Mouse (Mus musculus) intestine, postnatal 0 days (tissue): ENCODE measurements around the gene Map4k1. TPM values are rescaled to one million over a fixed set of nuclear protein-coding genes. Genes with fewer than 3 reads are reported as not detected.

Experiments used
- ATAC-seq: fragments of 200-750 bp; cut with Nextera tagmentation; 2 replicates; pipeline ENCODE4 v1.8.0; 2017; ENCODE audit warnings: mild to moderate bottlenecking, moderate TSS enrichment, moderate library complexity
- H3K27ac ChIP-seq: fragments of 300-500 bp; sonication (generic); 2 replicates; pipeline ENCODE4 v1.5.1; 2014; ENCODE audit warnings: mild to moderate bottlenecking, low read depth, low read length, moderate library complexity
- H3K27me3 ChIP-seq: fragments of 300-500 bp; sonication (generic); replicated peaks from 2 replicates; pipeline ENCODE4 v1.6.1; 2014; ENCODE audit warnings: low read length, mixed read lengths; ENCODE audit not compliant: control insufficient read depth, insufficient read depth
- H3K36me3 ChIP-seq: fragments of 300-500 bp; sonication (generic); 2 replicates; pipeline ENCODE4 v1.6.1; 2014; ENCODE audit warnings: mild to moderate bottlenecking, moderate library complexity; ENCODE audit not compliant: control insufficient read depth, insufficient read depth
- H3K4me1 ChIP-seq: fragments of 300-500 bp; sonication (generic); replicated peaks from 2 replicates; pipeline ENCODE4 v1.6.1; 2014; ENCODE audit warnings: antibody characterized with exemption, low read length, mixed read lengths; ENCODE audit not compliant: control insufficient read depth, insufficient read depth
- H3K4me2 ChIP-seq: fragments of 300-500 bp; sonication (generic); replicated peaks from 2 replicates; pipeline ENCODE4 v1.6.1; 2014; ENCODE audit warnings: low read depth, mild to moderate bottlenecking, moderate library complexity
- H3K4me3 ChIP-seq: fragments of 300-500 bp; sonication (generic); 2 replicates; pipeline ENCODE4 v1.5.1; 2014; ENCODE audit warnings: low read depth, low read length
- H3K9ac ChIP-seq: fragments of 300-500 bp; sonication (generic); 2 replicates; pipeline ENCODE4 v1.6.1; 2014; ENCODE audit warnings: mild to moderate bottlenecking, low read depth, low read length
- H3K9me3 ChIP-seq: fragments of 300-500 bp; sonication (generic); 2 replicates; pipeline ENCODE4 v1.6.1; 2016; ENCODE audit warnings: mixed run types; ENCODE audit not compliant: control insufficient read depth
- CTCF ChIP-seq: sonication (generic); IDR thresholded peaks from 2 replicates; pipeline ENCODE4 v1.5.1; 2016; ENCODE audit warnings: low read depth, mild to moderate bottlenecking, control low read depth, antibody characterized with exemption, moderate library complexity
- WGBS: fragments of 180-500 bp; shearing (Covaris S2); extraction: QIAGEN DNeasy Blood & Tissue Kit; methylation state at CpG from one replicate; pipeline ENCODE4 v1.1.7; 2014; 5-methylcytosine and 5-hydroxymethylcytosine counted together
- polyA plus RNA-seq: library from polyadenylated mRNA; unstranded; fragments of >200 nt; fragmentation: Nextera tagmentation; extraction: Ambion mirVana; gene quantifications from 2 replicates; pipeline ENCODE4 v1.2.1, GENCODE M21; 2015

Map4k1 gene
- 1.5 and 1.6 TPM in 2 replicates for polyA plus RNA-seq

DNA sequence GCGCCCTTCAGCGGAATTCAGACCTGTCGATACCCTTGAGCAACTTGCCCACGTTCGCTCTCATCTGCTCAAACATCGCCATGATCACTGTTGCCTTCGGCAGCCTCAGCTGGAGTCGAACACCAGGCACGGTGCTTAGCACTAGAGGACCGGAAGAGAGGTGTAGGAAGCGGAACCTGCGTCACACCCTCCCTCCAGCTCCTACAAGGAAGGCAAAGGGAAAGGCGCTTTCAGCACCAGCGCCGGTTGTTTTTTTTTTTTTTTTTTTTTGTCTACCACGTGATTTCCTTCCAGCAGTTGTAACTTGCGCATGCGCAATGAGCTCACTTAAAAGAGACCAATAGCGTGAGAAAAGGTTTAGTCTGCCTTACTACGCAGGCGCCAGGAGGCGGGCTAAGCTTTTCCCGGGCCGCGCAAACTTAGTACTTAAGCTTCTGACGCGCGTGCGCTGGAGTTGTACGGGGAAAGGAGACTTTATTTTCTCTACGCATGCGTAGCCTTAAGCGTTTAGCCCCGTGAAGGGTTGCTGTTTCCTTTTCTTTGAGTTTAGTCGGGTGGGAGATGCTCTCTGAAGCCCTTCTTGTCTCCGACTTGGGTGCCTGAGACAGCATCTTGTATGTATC is at the start of gene Map4k1, which contains the start of gene Eif3k:
Gene Map4k1 (plus strand): TSS at position 400 of the 623 bp plus-strand sequence.
Gene Eif3k (minus strand): TSS at position 214 of the 623 bp plus-strand sequence.
- H3K27me3 ChIP-seq, result no peaks in the 10 kb centered on the region
- under 1% methylated on average over 36 of the region's 36 CpGs for WGBS
- peaks cover 28% of the 10 kb centered on the region for H3K36me3 ChIP-seq
- H3K9ac ChIP-seq, result peak within 1 kb of the TSS; percentile 60
- H3K27ac ChIP-seq, result peak within 1 kb of the TSS; percentile 76
- H3K4me3 ChIP-seq, result peak within 1 kb of the TSS; percentile 71
- peak within 1 kb of the TSS; percentile 85 for H3K4me2 ChIP-seq
- peak; percentile 95 for ATAC-seq
- peak; percentile 10; the same call in 1 of the 2 replicates for TF ChIP-seq CTCF
- H3K9me3 ChIP-seq, result no peaks in the 10 kb centered on the region
- peaks cover 5% of the 10 kb centered on the region; the same call in 1 of the 2 replicates for H3K4me1 ChIP-seq

DNA sequence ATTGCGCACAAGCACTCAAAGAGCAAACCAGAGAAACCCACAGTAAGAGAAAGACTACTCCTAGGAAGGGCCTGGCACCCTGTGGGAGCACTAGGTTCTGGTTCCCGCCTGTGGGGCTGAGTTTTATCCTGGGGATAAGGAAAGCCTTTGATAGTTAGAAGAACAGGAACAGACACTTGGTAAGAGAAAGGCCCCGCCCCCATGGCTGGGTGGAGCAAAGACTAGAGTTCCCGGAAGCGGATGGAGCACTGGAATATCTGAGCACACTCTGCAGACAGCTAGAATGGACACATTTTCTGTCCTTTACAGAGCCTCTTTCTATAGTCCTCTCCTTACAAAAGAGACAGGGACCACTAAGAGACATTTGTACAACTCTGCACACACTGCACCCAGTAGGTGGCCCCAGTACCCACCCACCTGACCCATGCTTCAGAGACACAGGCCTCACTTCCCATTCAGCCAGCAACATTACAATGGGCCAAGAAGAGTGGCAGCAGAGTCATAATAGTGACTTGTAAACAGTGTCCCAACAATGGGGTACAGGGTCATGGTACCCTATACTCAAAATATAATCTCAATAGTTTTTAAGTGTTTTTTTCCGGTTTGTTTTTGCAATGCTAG is 49.3 kb upstream of the Map4k1 start:
- Histone ChIP-seq H3K9ac (no peak overlapping the region), H3K4me2 (peak overlapping the region; percentile 21; the same call in 1 of the 2 replicates), H3K27me3 (no peaks in the 10 kb centered on the region), H3K4me1 (peaks cover 28% of the 10 kb centered on the region), H3K4me3 (no peak overlapping the region), H3K27ac (peak overlapping the region; percentile 94), H3K36me3 (peaks cover 3% of the 10 kb centered on the region), H3K9me3 (no peaks in the 10 kb centered on the region)
- TF ChIP-seq CTCF, result peak; percentile 23; the same call in 1 of the 2 replicates
- no peak for ATAC-seq
- WGBS, result 40% methylated on average over 6 of the region's 6 CpGs

GRCm38 (mm10) chr7:28933825-28934224 is 48.0 kb upstream of the Map4k1 start:
- Histone ChIP-seq H3K27ac (peak overlapping the region; percentile 54), H3K4me1 (peaks cover 30% of the 10 kb centered on the region), H3K4me3 (no peak overlapping the region), H3K36me3 (peaks cover 3% of the 10 kb centered on the region; the same call in 1 of the 2 replicates), H3K27me3 (no peaks in the 10 kb centered on the region), H3K9me3 (no peaks in the 10 kb centered on the region), H3K4me2 (no peak overlapping the region), H3K9ac (0 out of 2 replicates have a peak overlapping the region, but pooled peaks have one; percentile 7)
- WGBS, result 77% methylated on average over 2 of the region's 2 CpGs
- no peak for ATAC-seq
- TF ChIP-seq CTCF, result no peak

DNA sequence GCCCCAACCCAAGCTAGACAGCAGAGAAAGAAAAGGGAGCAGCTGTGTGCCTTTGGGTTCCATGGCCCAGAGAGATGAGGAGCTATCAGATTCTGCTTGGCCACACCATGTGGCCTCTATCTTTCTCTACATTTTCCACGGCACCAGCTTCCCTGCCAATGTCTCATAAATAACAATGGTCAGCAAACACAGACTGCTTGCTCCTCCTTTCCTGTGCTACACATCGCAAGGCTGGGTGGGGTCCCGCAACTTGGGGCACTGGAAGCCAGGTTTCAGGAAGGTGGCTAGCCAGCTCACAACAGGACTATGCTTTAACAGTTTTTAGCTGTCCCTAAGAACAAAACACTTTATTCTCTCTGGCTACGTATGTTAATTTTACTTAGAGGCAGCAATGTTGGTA is 45.1 kb upstream of the Map4k1 start:
- 39% methylated on average over 4 of the region's 4 CpGs for WGBS

GRCm38 (mm10) chr7:28938654-28939053 is 43.2 kb upstream of the Map4k1 start:
- WGBS, result 80% methylated on average over 4 of the region's 4 CpGs
- H3K4me1 ChIP-seq, result peaks cover 47% of the 10 kb centered on the region

More for the DNA sequence above, 45.1 kb upstream of the Map4k1 start:
- TF ChIP-seq CTCF, result no peak
- H3K4me2 ChIP-seq, result no peak overlapping the region
- H3K36me3 ChIP-seq, result no peaks in the 10 kb centered on the region; the same call in 1 of the 2 replicates
- no peaks in the 10 kb centered on the region for H3K27me3 ChIP-seq
- no peak overlapping the region for H3K27ac ChIP-seq
- H3K9me3 ChIP-seq, result no peaks in the 10 kb centered on the region
- H3K4me1 ChIP-seq, result peaks cover 40% of the 10 kb centered on the region
- ATAC-seq, result no peak
- no peak overlapping the region for H3K4me3 ChIP-seq
- H3K9ac ChIP-seq, result peak overlapping the region; percentile 0; the same call in 1 of the 2 replicates

More at GRCm38 (mm10) chr7:28938654-28939053, 43.2 kb upstream of the Map4k1 start:
- no peak overlapping the region for H3K9ac ChIP-seq
- 0 out of 2 replicates have a peak overlapping the region, but pooled peaks have one; percentile 74 for H3K27ac ChIP-seq
- TF ChIP-seq CTCF, result peak; percentile 20; the same call in 1 of the 2 replicates
- H3K36me3 ChIP-seq, result peaks cover 5% of the 10 kb centered on the region
- H3K4me3 ChIP-seq, result no peak overlapping the region
- no peak for ATAC-seq
- H3K4me2 ChIP-seq, result no peak overlapping the region; the same call in 1 of the 2 replicates
- H3K27me3 ChIP-seq, result no peaks in the 10 kb centered on the region
- no peaks in the 10 kb centered on the region for H3K9me3 ChIP-seq
